Mouse (Mus musculus): ENCODE measurements around the gene Angptl4. TPM values are rescaled to one million over a fixed set of nuclear protein-coding genes. Genes with fewer than 3 reads are reported as not detected.
"Not testable (repeated sequence)": the region's sequence is repeated elsewhere in the genome, so short reads cannot be mapped to it uniquely, and the experiment has no call there.

The Angptl4 gene
- polyA plus RNA-seq, 1 experiment from 2014 or later: 15.5 TPM

GRCm38 (mm10) chr17:33752297-33752696 is 29.3 kb downstream of the Angptl4 start:
- WGBS: 97% methylated on average over 2 of the region's 2 CpGs
- no peak overlapping the region for H3K9ac ChIP-seq (replicated peaks; ENCODE audit: low read depth, low read length)
- H3K36me3 ChIP-seq (ENCODE audit: control insufficient read depth, insufficient read depth): peaks cover 14% of the 10 kb centered on the region; the same call in 1 of the 2 replicates
- no peak overlapping the region for H3K4me3 ChIP-seq (replicated peaks; ENCODE audit: low read length)
- no peaks in the 10 kb centered on the region for H3K9me3 ChIP-seq (ENCODE audit: control insufficient read depth, low read length)
- H3K27ac ChIP-seq (ENCODE audit: low read length): no peak overlapping the region
- H3K4me2 ChIP-seq (ENCODE audit: low read length): no peak overlapping the region
- H3K4me1 ChIP-seq (replicated peaks; ENCODE audit: control insufficient read depth, insufficient read depth, low read length): peaks cover 26% of the 10 kb centered on the region
- no peaks in the 10 kb centered on the region for H3K27me3 ChIP-seq (replicated peaks; ENCODE audit: control insufficient read depth, insufficient read depth, low read length)
- no peak for ATAC-seq

DNA sequence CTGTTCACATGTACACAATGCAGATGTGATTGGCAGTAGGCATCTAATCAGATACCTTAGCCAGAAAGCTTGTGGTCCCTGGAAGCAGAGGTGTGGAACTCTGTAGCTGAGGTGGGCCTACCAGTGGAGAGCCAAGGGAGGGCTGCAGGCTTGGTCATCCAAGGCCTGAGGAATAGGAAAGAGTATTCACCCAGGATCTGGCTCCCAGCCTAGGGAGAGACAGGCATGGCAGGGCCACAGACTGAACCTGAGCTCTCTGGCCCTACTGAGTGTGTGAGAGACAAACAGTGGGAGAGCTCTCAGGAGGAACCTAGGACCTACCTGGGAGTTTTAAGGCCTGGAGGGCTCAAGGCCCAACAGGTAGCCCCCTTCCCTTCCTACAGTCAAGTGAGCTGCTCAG is 30.4 kb downstream of the Angptl4 start:
- ATAC-seq: no peak
- Histone ChIP-seq H3K36me3 (ENCODE audit: control insufficient read depth, insufficient read depth) (peaks cover 16% of the 10 kb centered on the region), H3K9me3 (ENCODE audit: control insufficient read depth, low read length) (no peaks in the 10 kb centered on the region), H3K4me1 (replicated peaks; ENCODE audit: control insufficient read depth, insufficient read depth, low read length) (peaks cover 15% of the 10 kb centered on the region), H3K4me2 (ENCODE audit: low read length) (no peak overlapping the region), H3K9ac (replicated peaks; ENCODE audit: low read depth, low read length) (no peak overlapping the region), H3K4me3 (replicated peaks; ENCODE audit: low read length) (no peak overlapping the region), H3K27ac (ENCODE audit: low read length) (no peak overlapping the region), H3K27me3 (replicated peaks; ENCODE audit: control insufficient read depth, insufficient read depth, low read length) (no peaks in the 10 kb centered on the region)

- peaks cover under 1% of the 10 kb centered on the region; the same call in 1 of the 2 replicates for H3K4me1 ChIP-seq (replicated peaks; ENCODE audit: control insufficient read depth, insufficient read depth, low read length)
- ATAC-seq: no peak
- no peaks in the 10 kb centered on the region for H3K27me3 ChIP-seq (replicated peaks; ENCODE audit: control insufficient read depth, insufficient read depth, low read length)
- WGBS: 94% methylated on average over 5 of the region's 5 CpGs
- H3K4me3 ChIP-seq (replicated peaks; ENCODE audit: low read length): no peak overlapping the region
- no peaks in the 10 kb centered on the region for H3K9me3 ChIP-seq (ENCODE audit: control insufficient read depth, low read length)
- H3K4me2 ChIP-seq (ENCODE audit: low read length): no peak overlapping the region
- no peak overlapping the region for H3K27ac ChIP-seq (ENCODE audit: low read length)
- H3K9ac ChIP-seq (replicated peaks; ENCODE audit: low read depth, low read length): no peak overlapping the region
- peaks cover 31% of the 10 kb centered on the region for H3K36me3 ChIP-seq (ENCODE audit: control insufficient read depth, insufficient read depth)
Measured at GRCm38 (mm10) chr17:33749451-33749850, 32.2 kb downstream of the Angptl4 start.

GRCm38 (mm10) chr17:33746011-33746410 is 35.6 kb downstream of the Angptl4 start:
- Histone ChIP-seq H3K4me1 (replicated peaks; ENCODE audit: control insufficient read depth, insufficient read depth, low read length) (no peaks in the 10 kb centered on the region), H3K27me3 (replicated peaks; ENCODE audit: control insufficient read depth, insufficient read depth, low read length) (no peaks in the 10 kb centered on the region), H3K36me3 (ENCODE audit: control insufficient read depth, insufficient read depth) (peaks cover 31% of the 10 kb centered on the region), H3K27ac (ENCODE audit: low read length) (no peak overlapping the region), H3K4me3 (replicated peaks; ENCODE audit: low read length) (no peak overlapping the region), H3K9me3 (ENCODE audit: control insufficient read depth, low read length) (peaks cover 4% of the 10 kb centered on the region; the same call in 1 of the 2 replicates), H3K4me2 (ENCODE audit: low read length) (no peak overlapping the region), H3K9ac (replicated peaks; ENCODE audit: low read depth, low read length) (no peak overlapping the region)
- no peak for ATAC-seq
- 67% methylated on average over 2 of the region's 2 CpGs for WGBS

GRCm38 (mm10) chr17:33744686-33745384 is 36.8 kb downstream of the Angptl4 start:
- H3K9me3 ChIP-seq (ENCODE audit: control insufficient read depth, low read length): peaks cover 4% of the 10 kb centered on the region; the same call in 1 of the 2 replicates
- H3K4me1 ChIP-seq (replicated peaks; ENCODE audit: control insufficient read depth, insufficient read depth, low read length): no peaks in the 10 kb centered on the region
- H3K9ac ChIP-seq (replicated peaks; ENCODE audit: low read depth, low read length): no peak overlapping the region
- no peak for ATAC-seq
- WGBS: 94% methylated on average over 5 of the region's 5 CpGs
- H3K36me3 ChIP-seq (ENCODE audit: control insufficient read depth, insufficient read depth): peaks cover 31% of the 10 kb centered on the region
- H3K27ac ChIP-seq (ENCODE audit: low read length): no peak overlapping the region
- no peak overlapping the region for H3K4me2 ChIP-seq (ENCODE audit: low read length)
- H3K27me3 ChIP-seq (replicated peaks; ENCODE audit: control insufficient read depth, insufficient read depth, low read length): no peaks in the 10 kb centered on the region
- no peak overlapping the region for H3K4me3 ChIP-seq (replicated peaks; ENCODE audit: low read length)

GRCm38 (mm10) chr17:33742420-33742819 is 39.2 kb downstream of the Angptl4 start:
- WGBS: 94% methylated on average over 1 of the region's 1 CpGs
- no peak for ATAC-seq
- H3K36me3 ChIP-seq (ENCODE audit: control insufficient read depth, insufficient read depth): peaks cover 17% of the 10 kb centered on the region

GRCm38 (mm10) chr17:33733526-33733925 is 48.1 kb downstream of the Angptl4 start:
- H3K27ac ChIP-seq (ENCODE audit: low read length); H3K9ac ChIP-seq (replicated peaks; ENCODE audit: low read depth, low read length); H3K36me3 ChIP-seq (ENCODE audit: control insufficient read depth, insufficient read depth); H3K27me3 ChIP-seq (replicated peaks; ENCODE audit: control insufficient read depth, insufficient read depth, low read length); H3K4me2 ChIP-seq (ENCODE audit: low read length); ATAC-seq; H3K4me3 ChIP-seq (replicated peaks; ENCODE audit: low read length); H3K4me1 ChIP-seq (replicated peaks; ENCODE audit: control insufficient read depth, insufficient read depth, low read length); H3K9me3 ChIP-seq (ENCODE audit: control insufficient read depth, low read length): not testable (repeated sequence)
- 89% methylated on average over 10 of the region's 10 CpGs for WGBS

More at GRCm38 (mm10) chr17:33742420-33742819, 39.2 kb downstream of the Angptl4 start:
- no peak overlapping the region for H3K4me3 ChIP-seq (replicated peaks; ENCODE audit: low read length)
- no peaks in the 10 kb centered on the region for H3K4me1 ChIP-seq (replicated peaks; ENCODE audit: control insufficient read depth, insufficient read depth, low read length)
- no peak overlapping the region for H3K4me2 ChIP-seq (ENCODE audit: low read length)
- H3K9me3 ChIP-seq (ENCODE audit: control insufficient read depth, low read length): peaks cover 4% of the 10 kb centered on the region; the same call in 1 of the 2 replicates
- no peak overlapping the region for H3K9ac ChIP-seq (replicated peaks; ENCODE audit: low read depth, low read length)
- no peak overlapping the region for H3K27ac ChIP-seq (ENCODE audit: low read length)
- no peaks in the 10 kb centered on the region for H3K27me3 ChIP-seq (replicated peaks; ENCODE audit: control insufficient read depth, insufficient read depth, low read length)

DNA sequence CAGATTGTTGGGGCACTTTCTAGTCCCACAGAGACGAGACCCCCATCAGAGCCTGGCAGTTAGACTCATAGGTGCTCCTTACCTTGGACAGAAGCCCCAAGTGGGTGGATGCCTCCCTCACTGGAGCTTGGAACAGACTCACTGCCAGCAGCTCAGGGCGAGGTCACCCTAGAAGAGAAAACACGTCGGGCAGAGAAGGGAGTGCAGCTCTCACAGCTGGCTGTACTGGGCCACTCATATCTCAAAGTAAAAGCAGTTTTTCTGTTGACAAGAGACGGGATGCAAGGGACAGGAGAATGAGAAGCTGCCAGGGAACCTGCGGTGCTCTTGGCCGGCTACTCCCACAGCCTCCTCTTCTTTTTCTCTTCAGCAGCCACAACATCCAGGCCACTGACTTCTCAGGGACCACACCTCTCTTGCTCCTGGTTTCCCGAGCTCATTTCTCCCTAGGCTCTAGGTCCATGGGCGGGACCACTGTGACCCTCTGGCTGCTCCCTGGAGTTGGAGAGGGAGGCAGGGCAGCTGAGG is 49.0 kb downstream of the Angptl4 start:
- not testable (repeated sequence) for H3K4me1 ChIP-seq (replicated peaks; ENCODE audit: control insufficient read depth, insufficient read depth, low read length); H3K4me3 ChIP-seq (replicated peaks; ENCODE audit: low read length); H3K27ac ChIP-seq (ENCODE audit: low read length); H3K4me2 ChIP-seq (ENCODE audit: low read length); H3K27me3 ChIP-seq (replicated peaks; ENCODE audit: control insufficient read depth, insufficient read depth, low read length); H3K36me3 ChIP-seq (ENCODE audit: control insufficient read depth, insufficient read depth); H3K9ac ChIP-seq (replicated peaks; ENCODE audit: low read depth, low read length); ATAC-seq; H3K9me3 ChIP-seq (ENCODE audit: control insufficient read depth, low read length)
- WGBS: 75% methylated on average over 9 of the region's 9 CpGs

DNA sequence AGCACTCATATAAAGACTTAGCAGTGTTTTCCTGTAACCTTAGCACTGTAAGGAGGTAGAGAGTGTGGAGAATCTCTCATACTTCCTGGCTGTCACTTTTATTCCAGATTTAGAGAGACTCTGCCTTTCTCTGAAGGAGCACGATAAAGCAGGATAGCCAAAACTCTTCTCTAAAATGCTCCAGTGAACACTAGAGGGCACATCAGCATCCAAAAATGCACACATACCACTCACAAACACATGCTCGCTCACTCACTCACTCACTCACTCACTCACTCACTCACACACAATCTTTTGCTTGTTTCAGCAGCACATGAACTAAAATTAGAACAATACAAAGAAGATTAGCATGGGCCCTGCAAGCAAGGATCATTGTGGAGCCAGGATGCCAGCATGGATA is 52.4 kb downstream of the Angptl4 start:
- Histone ChIP-seq H3K4me2 (ENCODE audit: low read length) (no peak overlapping the region), H3K4me1 (replicated peaks; ENCODE audit: control insufficient read depth, insufficient read depth, low read length) (no peaks in the 10 kb centered on the region), H3K27ac (ENCODE audit: low read length) (no peak overlapping the region), H3K36me3 (ENCODE audit: control insufficient read depth, insufficient read depth) (no peaks in the 10 kb centered on the region), H3K4me3 (replicated peaks; ENCODE audit: low read length) (no peak overlapping the region), H3K27me3 (replicated peaks; ENCODE audit: control insufficient read depth, insufficient read depth, low read length) (no peaks in the 10 kb centered on the region), H3K9ac (replicated peaks; ENCODE audit: low read depth, low read length) (no peak overlapping the region), H3K9me3 (ENCODE audit: control insufficient read depth, low read length) (no peaks in the 10 kb centered on the region)
- WGBS: 63% methylated on average over 2 of the region's 2 CpGs
- no peak for ATAC-seq
